Mouse (Mus musculus) limb, embryonic 14.5 days (tissue): ENCODE measurements around the gene Mettl8. TPM values are rescaled to one million over a fixed set of nuclear protein-coding genes. Genes with fewer than 3 reads are reported as not detected.

ENCODE experiments used
- ATAC-seq: fragments of 200-750 bp; cut with Nextera tagmentation; 2 replicates; pipeline ENCODE4 v1.8.0; 2017; ENCODE audit warnings: low read depth, moderate number of reproducible peaks, moderate TSS enrichment; ENCODE audit not compliant: low FRiP score
- DNase-seq: peaks from one replicate; pipeline ENCODE4 v3.0.0-alpha.2; 2015; ENCODE audit warnings: low spot score
- H3K27ac ChIP-seq: fragments of 300-500 bp; sonication (generic); replicated peaks from 2 replicates; pipeline ENCODE4 v1.5.1; 2014; ENCODE audit warnings: low read depth, mild to moderate bottlenecking, low read length, moderate library complexity, mixed read lengths
- H3K27me3 ChIP-seq: fragments of 300-500 bp; sonication (generic); 2 replicates; pipeline ENCODE4 v1.6.1; 2014; ENCODE audit warnings: low read length, mixed read lengths; ENCODE audit not compliant: control insufficient read depth, insufficient read depth
- H3K36me3 ChIP-seq: fragments of 300-500 bp; sonication (generic); 2 replicates; pipeline ENCODE4 v1.6.1; 2014; ENCODE audit warnings: mild to moderate bottlenecking, low read length, moderate library complexity, mixed read lengths; ENCODE audit not compliant: control insufficient read depth, insufficient read depth
- H3K4me1 ChIP-seq: fragments of 300-500 bp; sonication (generic); 2 replicates; pipeline ENCODE4 v1.6.1; 2014; ENCODE audit warnings: antibody characterized with exemption, low read length, mixed read lengths; ENCODE audit not compliant: control insufficient read depth, insufficient read depth
- H3K4me2 ChIP-seq: fragments of 300-500 bp; sonication (generic); replicated peaks from 2 replicates; pipeline ENCODE4 v1.6.1; 2014; ENCODE audit warnings: low read depth, mild to moderate bottlenecking, low read length, moderate library complexity; ENCODE audit not compliant: severe bottlenecking
- H3K4me3 ChIP-seq: fragments of 300-500 bp; sonication (generic); replicated peaks from 2 replicates; pipeline ENCODE4 v1.5.1; 2014; ENCODE audit warnings: low read length
- H3K9ac ChIP-seq: fragments of 300-500 bp; sonication (generic); 2 replicates; pipeline ENCODE4 v1.6.1; 2014; ENCODE audit warnings: mild to moderate bottlenecking, low read depth, low read length, moderate library complexity; ENCODE audit not compliant: severe bottlenecking
- H3K9me3 ChIP-seq: fragments of 300-500 bp; sonication (generic); 2 replicates; pipeline ENCODE4 v1.6.1; 2016; ENCODE audit warnings: low read length; ENCODE audit not compliant: control insufficient read depth
- POLR2A ChIP-seq: fragments of 200-500 bp; IDR thresholded peaks from 2 replicates; pipeline ENCODE4 v1.8.0; 2012; ENCODE audit warnings: inconsistent platforms, mild to moderate bottlenecking, moderate library complexity, borderline replicate concordance; ENCODE audit not compliant: insufficient read depth, insufficient read length; ENCODE audit errors: extremely low read depth
- WGBS: fragments of 180-500 bp; shearing (Covaris S2); extraction: QIAGEN DNeasy Blood & Tissue Kit; methylation state at CpG from one replicate; pipeline ENCODE4 v1.1.7; 2014; 5-methylcytosine and 5-hydroxymethylcytosine counted together
- polyA plus RNA-seq, 2 experiments: library from polyadenylated mRNA; depleted of rRNA in 1 of 2; stranded (reverse) in 1 of 2; unstranded in 1 of 2; fragments of >200 nt; fragmentation: Nextera tagmentation in 1 of 2; extraction: Ambion mirVana in 1 of 2; gene quantifications; 2 replicates each; pipeline versions ENCODE4 v1.2.1 to v1.2.3; 2012 to 2014

The Mettl8 gene
- polyA plus RNA-seq, 2 experiments, result 13.6 to 14.8 TPM

DNA sequence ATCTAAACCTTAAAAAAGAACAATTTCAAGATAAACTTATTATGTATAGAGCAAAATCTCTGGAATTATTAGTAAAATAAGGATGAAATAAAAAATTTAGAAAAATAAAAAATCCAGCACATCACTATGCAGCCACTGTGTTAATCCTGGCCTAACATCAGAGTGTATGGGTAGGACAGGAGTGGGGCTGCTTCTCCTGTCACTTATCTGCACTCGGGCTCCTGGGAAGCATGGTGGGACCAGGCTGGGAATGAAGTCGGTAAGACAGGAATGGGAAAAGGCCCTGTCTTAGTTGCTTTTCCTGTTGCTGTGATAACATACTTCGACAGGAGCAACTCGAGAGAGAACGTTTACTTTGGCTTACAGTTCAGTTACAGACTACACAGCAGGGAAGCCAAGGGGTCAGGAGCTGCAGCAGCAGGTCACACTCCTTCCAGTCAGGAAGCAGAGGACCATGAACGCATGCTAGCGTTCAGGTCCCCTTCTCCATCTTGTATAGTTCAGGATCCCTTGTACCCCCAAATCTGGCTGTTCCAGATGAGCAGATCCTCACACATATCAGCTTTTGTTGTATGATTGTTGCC lies 85.1 kb downstream of the Mettl8 start:
- H3K36me3 ChIP-seq, result peaks cover 3% of the 10 kb centered on the region; the same call in 1 of the 2 replicates
- H3K27ac ChIP-seq, result no peak overlapping the region
- WGBS, result 62% methylated on average over 7 of the region's 7 CpGs
- DNase-seq (no peak), ATAC-seq (no peak)
- no peaks in the 10 kb centered on the region for H3K27me3 ChIP-seq
- no peak overlapping the region for H3K9ac ChIP-seq
- H3K4me2 ChIP-seq, result no peak overlapping the region
- H3K4me1 ChIP-seq, result no peaks in the 10 kb centered on the region
- H3K4me3 ChIP-seq, result no peak overlapping the region
- TF ChIP-seq POLR2A, result no peak
- no peaks in the 10 kb centered on the region for H3K9me3 ChIP-seq

GRCm38 (mm10) chr2:70968305-70968704 lies 87.1 kb downstream of the Mettl8 start:
- TF ChIP-seq POLR2A, result no peak
- DNase-seq (no peak), ATAC-seq (no peak)
- no peak overlapping the region for H3K4me2 ChIP-seq
- peaks cover 6% of the 10 kb centered on the region; the same call in 1 of the 2 replicates for H3K36me3 ChIP-seq
- no peaks in the 10 kb centered on the region for H3K4me1 ChIP-seq
- H3K9me3 ChIP-seq, result no peaks in the 10 kb centered on the region
- no peak overlapping the region for H3K4me3 ChIP-seq
- no peaks in the 10 kb centered on the region for H3K27me3 ChIP-seq
- H3K9ac ChIP-seq, result no peak overlapping the region
- no peak overlapping the region for H3K27ac ChIP-seq
- 92% methylated on average over 2 of the region's 2 CpGs for WGBS

- Histone ChIP-seq H3K4me2 (no peak overlapping the region), H3K4me3 (no peak overlapping the region), H3K4me1 (no peaks in the 10 kb centered on the region), H3K27me3 (no peaks in the 10 kb centered on the region), H3K27ac (no peak overlapping the region), H3K36me3 (peaks cover 6% of the 10 kb centered on the region; the same call in 1 of the 2 replicates), H3K9ac (no peak overlapping the region), H3K9me3 (no peaks in the 10 kb centered on the region)
- no peak for ATAC-seq
- WGBS, result 78% methylated on average over 1 of the region's 1 CpGs
- no peak for DNase-seq
- no peak for TF ChIP-seq POLR2A
Measured at GRCm38 (mm10) chr2:70967216-70967615, 88.2 kb downstream of the Mettl8 start.

GRCm38 (mm10) chr2:70964809-70965208 lies 90.6 kb downstream of the Mettl8 start:
- no peak overlapping the region for H3K27ac ChIP-seq
- no peaks in the 10 kb centered on the region for H3K9me3 ChIP-seq
- WGBS, result 89% methylated on average over 2 of the region's 2 CpGs
- H3K4me1 ChIP-seq, result no peaks in the 10 kb centered on the region
- ATAC-seq (no peak), DNase-seq (no peak)
- no peaks in the 10 kb centered on the region for H3K27me3 ChIP-seq
- H3K4me2 ChIP-seq, result no peak overlapping the region
- peaks cover 6% of the 10 kb centered on the region; the same call in 1 of the 2 replicates for H3K36me3 ChIP-seq
- H3K9ac ChIP-seq, result no peak overlapping the region
- H3K4me3 ChIP-seq, result no peak overlapping the region
- TF ChIP-seq POLR2A, result no peak

DNA sequence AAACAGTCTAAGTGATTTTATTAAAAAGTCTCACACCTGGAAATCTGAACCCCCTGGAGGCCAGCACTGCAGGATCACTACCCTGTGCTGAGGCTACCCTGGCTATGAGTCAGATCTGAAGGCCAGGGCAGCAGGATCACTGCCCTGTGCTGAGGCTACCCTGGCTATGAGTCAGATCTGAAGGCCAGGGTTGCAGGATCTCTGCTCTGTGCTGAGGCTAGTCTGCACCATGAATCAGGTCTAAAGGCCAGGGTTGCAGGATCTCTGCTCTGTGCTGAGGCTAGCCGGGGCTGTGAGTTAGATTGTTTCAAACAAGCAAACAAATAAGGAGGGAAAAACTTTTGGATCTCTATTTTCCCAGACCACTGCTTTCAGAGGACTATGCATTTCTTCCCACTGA lies 92.5 kb downstream of the Mettl8 start:
- ATAC-seq, result no peak
- Histone ChIP-seq H3K27me3 (no peaks in the 10 kb centered on the region), H3K9me3 (no peaks in the 10 kb centered on the region), H3K4me1 (no peaks in the 10 kb centered on the region), H3K27ac (no peak overlapping the region), H3K36me3 (peaks cover 6% of the 10 kb centered on the region; the same call in 1 of the 2 replicates), H3K9ac (no peak overlapping the region), H3K4me3 (no peak overlapping the region), H3K4me2 (no peak overlapping the region)
- TF ChIP-seq POLR2A, result no peak
- WGBS, result 81% methylated on average over 1 of the region's 1 CpGs
- no peak for DNase-seq
